Mouse (Mus musculus): ENCODE measurements around the gene Aspg. TPM values are rescaled to one million over a fixed set of nuclear protein-coding genes. Genes with fewer than 3 reads are reported as not detected.

The Aspg gene
- polyA plus RNA-seq, 2 experiments: 0.09 TPM; not detected in 1

- H3K9ac ChIP-seq (replicated peaks): no peak overlapping the region
- H3K4me2 ChIP-seq (ENCODE audit: low read depth): no peak overlapping the region
- H3K27ac ChIP-seq: no peak overlapping the region
- ATAC-seq (ENCODE audit: insufficient read depth) (no peak), DNase-seq (ENCODE audit: low read depth in 3 of 3, low spot score in 3 of 3) (no peak)
- TF ChIP-seq CTCF (IDR thresholded peaks at IDR 0.05; ENCODE audit: low read depth) (no peak), EP300 (IDR thresholded peaks at IDR 0.05; ENCODE audit: low read depth) (no peak)
- no peaks in the 10 kb centered on the region for H3K36me3 ChIP-seq (replicated peaks; ENCODE audit: control insufficient read depth, insufficient read depth, low read depth)
- H3K4me1 ChIP-seq (replicated peaks; ENCODE audit: control insufficient read depth in 2 of 2, insufficient read depth in 2 of 2, low read length in 1 of 2): no peaks in the 10 kb centered on the region
- H3K27me3 ChIP-seq (ENCODE audit: control insufficient read depth, insufficient read depth, low read length): no peaks in the 10 kb centered on the region
- no peak overlapping the region for H3K4me3 ChIP-seq (ENCODE audit: insufficient read depth in 1 of 2, low read depth in 2 of 2, low read length in 2 of 2)
- 72% methylated on average over 3 of the region's 3 CpGs for WGBS (ENCODE audit: insufficient replicate concordance)
- no peaks in the 10 kb centered on the region for H3K9me3 ChIP-seq (ENCODE audit: control insufficient read depth, low read length)
These were observed 20.2 kb upstream of the Aspg start for GRCm38 (mm10) chr12:112086250-112086649.

- ATAC-seq (ENCODE audit: insufficient read depth): no peak
- Histone ChIP-seq H3K27ac (no peak overlapping the region), H3K9ac (replicated peaks) (no peak overlapping the region), H3K9me3 (ENCODE audit: control insufficient read depth, low read length) (no peaks in the 10 kb centered on the region), H3K4me3 (ENCODE audit: insufficient read depth in 1 of 2, low read depth in 2 of 2, low read length in 2 of 2) (no peak overlapping the region), H3K4me2 (ENCODE audit: low read depth) (no peak overlapping the region), H3K36me3 (replicated peaks; ENCODE audit: control insufficient read depth, insufficient read depth, low read depth) (no peaks in the 10 kb centered on the region), H3K27me3 (ENCODE audit: control insufficient read depth, insufficient read depth, low read length) (no peaks in the 10 kb centered on the region), H3K4me1 (replicated peaks; ENCODE audit: control insufficient read depth in 2 of 2, insufficient read depth in 2 of 2, low read length in 1 of 2) (no peaks in the 10 kb centered on the region)
- WGBS (ENCODE audit: insufficient replicate concordance): 61% methylated on average over 6 of the region's 6 CpGs
- TF ChIP-seq CTCF (IDR thresholded peaks at IDR 0.05; ENCODE audit: low read depth) (no peak), EP300 (IDR thresholded peaks at IDR 0.05; ENCODE audit: low read depth) (no peak)
- no peak for DNase-seq (ENCODE audit: low read depth in 3 of 3, low spot score in 3 of 3)
These were observed 19.8 kb upstream of the Aspg start for GRCm38 (mm10) chr12:112086726-112087125.

- Histone ChIP-seq H3K9ac (replicated peaks) (no peak overlapping the region), H3K27me3 (ENCODE audit: control insufficient read depth, insufficient read depth, low read length) (no peaks in the 10 kb centered on the region), H3K27ac (no peak overlapping the region), H3K4me2 (ENCODE audit: low read depth) (no peak overlapping the region), H3K36me3 (replicated peaks; ENCODE audit: control insufficient read depth, insufficient read depth, low read depth) (no peaks in the 10 kb centered on the region), H3K9me3 (ENCODE audit: control insufficient read depth, low read length) (no peaks in the 10 kb centered on the region), H3K4me1 (replicated peaks; ENCODE audit: control insufficient read depth in 2 of 2, insufficient read depth in 2 of 2, low read length in 1 of 2) (no peaks in the 10 kb centered on the region), H3K4me3 (ENCODE audit: insufficient read depth in 1 of 2, low read depth in 2 of 2, low read length in 2 of 2) (no peak overlapping the region)
- TF ChIP-seq EP300 (IDR thresholded peaks at IDR 0.05; ENCODE audit: low read depth): no peak
- no peak for TF ChIP-seq CTCF (IDR thresholded peaks at IDR 0.05; ENCODE audit: low read depth)
- 44% methylated on average over 12 of the region's 12 CpGs for WGBS (ENCODE audit: insufficient replicate concordance)
- DNase-seq (ENCODE audit: low read depth in 3 of 3, low spot score in 3 of 3) (no peak), ATAC-seq (ENCODE audit: insufficient read depth) (no peak)
These were observed 17.7 kb upstream of the Aspg start for GRCm38 (mm10) chr12:112088609-112089324.

GRCm38 (mm10) chr12:112091054-112091453 is 15.4 kb upstream of the Aspg start:
- Histone ChIP-seq H3K4me3 (ENCODE audit: insufficient read depth in 1 of 2, low read depth in 2 of 2, low read length in 2 of 2) (no peak overlapping the region), H3K4me1 (replicated peaks; ENCODE audit: control insufficient read depth in 2 of 2, insufficient read depth in 2 of 2, low read length in 1 of 2) (no peaks in the 10 kb centered on the region), H3K9ac (replicated peaks) (no peak overlapping the region), H3K36me3 (replicated peaks; ENCODE audit: control insufficient read depth, insufficient read depth, low read depth) (no peaks in the 10 kb centered on the region), H3K27ac (no peak overlapping the region), H3K9me3 (ENCODE audit: control insufficient read depth, low read length) (no peaks in the 10 kb centered on the region), H3K27me3 (ENCODE audit: control insufficient read depth, insufficient read depth, low read length) (no peaks in the 10 kb centered on the region), H3K4me2 (ENCODE audit: low read depth) (no peak overlapping the region)
- DNase-seq (ENCODE audit: low read depth in 3 of 3, low spot score in 3 of 3) (no peak), ATAC-seq (ENCODE audit: insufficient read depth) (no peak)
- TF ChIP-seq CTCF (IDR thresholded peaks at IDR 0.05; ENCODE audit: low read depth) (peak; percentile 80), EP300 (IDR thresholded peaks at IDR 0.05; ENCODE audit: low read depth) (no peak)
- WGBS (ENCODE audit: insufficient replicate concordance): 4% methylated on average over 12 of the region's 12 CpGs

GRCm38 (mm10) chr12:112094261-112094880 is 12.1 kb upstream of the Aspg start:
- TF ChIP-seq CTCF (IDR thresholded peaks at IDR 0.05; ENCODE audit: low read depth) (no peak), EP300 (IDR thresholded peaks at IDR 0.05; ENCODE audit: low read depth) (no peak)
- H3K36me3 ChIP-seq (replicated peaks; ENCODE audit: control insufficient read depth, insufficient read depth, low read depth): no peaks in the 10 kb centered on the region
- WGBS (ENCODE audit: insufficient replicate concordance): 48% methylated on average over 8 of the region's 8 CpGs
- H3K9me3 ChIP-seq (ENCODE audit: control insufficient read depth, low read length): no peaks in the 10 kb centered on the region
- H3K4me1 ChIP-seq (replicated peaks; ENCODE audit: control insufficient read depth in 2 of 2, insufficient read depth in 2 of 2, low read length in 1 of 2): no peaks in the 10 kb centered on the region
- H3K27me3 ChIP-seq (ENCODE audit: control insufficient read depth, insufficient read depth, low read length): no peaks in the 10 kb centered on the region
- no peak for ATAC-seq (ENCODE audit: insufficient read depth)
- H3K9ac ChIP-seq (replicated peaks): no peak overlapping the region
- no peak overlapping the region for H3K27ac ChIP-seq
- H3K4me2 ChIP-seq (ENCODE audit: low read depth): no peak overlapping the region
- DNase-seq (ENCODE audit: low read depth in 3 of 3, low spot score in 3 of 3): no peak
- no peak overlapping the region for H3K4me3 ChIP-seq (ENCODE audit: insufficient read depth in 1 of 2, low read depth in 2 of 2, low read length in 2 of 2)
